Mouse (Mus musculus): ENCODE data around the gene Immp2l. TPM values are rescaled to one million over a fixed set of nuclear protein-coding genes. Genes with fewer than 3 reads are reported as not detected.

Gene Immp2l
- polyA plus RNA-seq, 1 experiment from 2014 or later: 7.0 TPM

DNA sequence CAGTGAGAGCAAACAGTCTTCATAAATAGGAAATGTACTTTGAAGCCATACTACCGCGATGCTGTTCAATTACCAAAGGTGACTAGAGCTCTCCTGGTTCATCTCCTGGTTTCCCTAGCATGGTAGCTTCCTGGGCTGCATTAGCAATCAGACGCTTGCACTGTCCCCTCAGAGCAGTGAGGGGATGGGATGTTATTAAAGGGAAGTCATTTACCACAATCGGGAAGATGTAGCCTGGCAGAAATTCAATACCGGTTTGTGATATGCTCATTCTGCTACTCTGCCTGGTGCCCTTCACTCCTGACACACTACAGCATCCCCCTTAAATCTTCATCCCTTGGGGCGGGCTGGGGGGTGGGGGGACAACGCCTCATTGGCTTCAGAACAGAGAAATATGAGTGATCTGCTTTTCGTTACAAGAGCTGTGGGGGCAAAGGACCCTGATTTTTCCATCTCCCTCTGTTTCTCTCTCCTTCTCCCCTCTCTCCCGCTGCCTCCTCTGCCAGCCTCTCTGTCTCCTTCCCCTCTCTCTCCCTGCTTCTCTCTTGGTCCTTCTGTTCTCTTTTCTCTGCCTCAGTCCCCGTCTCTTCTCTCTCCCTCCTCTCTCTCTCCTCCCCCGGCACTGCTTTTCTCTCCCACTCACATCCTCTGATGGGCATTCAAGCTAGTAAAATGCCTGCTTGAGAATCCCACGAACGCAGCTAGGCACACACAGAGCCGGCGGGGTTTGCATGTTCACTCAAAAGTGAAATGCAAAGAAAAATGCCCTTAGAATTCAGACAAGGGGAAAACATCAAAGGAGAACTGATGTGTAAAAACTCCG, 461.0 kb downstream of the Immp2l start:
- no peaks in the 10 kb centered on the region for H3K27me3 ChIP-seq (ENCODE audit: insufficient read depth, low read length)
- H3K9ac ChIP-seq (replicated peaks; ENCODE audit: low read length): peak overlapping the region; percentile 50
- 10% methylated on average over 16 of the region's 16 CpGs for WGBS
- H3K36me3 ChIP-seq (ENCODE audit: insufficient read depth, low read length): no peaks in the 10 kb centered on the region
- peak overlapping the region; percentile 46 for H3K4me3 ChIP-seq (ENCODE audit: low read length)
- H3K4me1 ChIP-seq (ENCODE audit: insufficient read depth, low read length): peaks cover 23% of the 10 kb centered on the region; the same call in 1 of the 2 replicates
- ATAC-seq (ENCODE audit: low FRiP score, low TSS enrichment): 0 out of 2 replicates have a peak, but pooled peaks have one; percentile 46
- H3K4me2 ChIP-seq (replicated peaks; ENCODE audit: low read depth, low read length): peak overlapping the region; percentile 65
- no peak overlapping the region for H3K27ac ChIP-seq (ENCODE audit: low read length)
- H3K9me3 ChIP-seq (ENCODE audit: low read length): no peaks in the 10 kb centered on the region

DNA sequence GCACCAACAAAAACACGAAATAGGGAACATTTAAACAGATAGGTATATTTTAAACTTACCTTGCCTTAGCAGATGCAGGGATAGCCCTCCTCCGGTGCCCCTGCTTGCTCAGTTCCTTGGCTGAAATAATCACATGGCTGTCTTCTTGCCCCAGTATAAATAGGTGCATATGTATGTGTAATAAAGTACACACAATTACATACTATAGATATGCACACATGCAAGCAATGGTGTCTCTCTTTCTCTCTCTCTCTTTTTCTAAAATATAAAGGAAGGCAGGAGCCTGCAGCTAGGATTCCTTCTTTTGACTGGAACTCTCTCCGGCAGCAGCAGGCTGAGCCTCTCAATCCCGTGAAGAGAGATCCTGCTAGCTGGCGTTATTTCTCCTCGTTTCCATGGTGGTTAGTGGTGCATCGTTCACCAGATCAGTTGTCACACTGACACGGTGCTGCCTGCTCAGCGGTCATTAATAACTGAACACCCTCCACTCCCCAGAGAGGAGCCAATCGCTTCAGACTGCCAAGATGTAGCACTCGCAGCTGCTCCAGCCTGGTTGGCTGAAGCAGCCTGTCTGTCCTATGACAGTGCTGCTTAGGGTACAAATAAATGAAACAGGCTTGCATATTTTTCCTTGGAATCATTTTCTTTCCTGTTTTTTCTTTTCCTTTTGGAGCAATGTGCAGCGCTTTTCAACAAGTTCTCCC, 461.8 kb downstream of the Immp2l start:
- peak overlapping the region; percentile 46 for H3K4me3 ChIP-seq (ENCODE audit: low read length)
- ATAC-seq (ENCODE audit: low FRiP score, low TSS enrichment): peak; percentile 89
- whole genome bisulfite sequencing: 6% methylated on average over 12 of the region's 12 CpGs
- peak overlapping the region; percentile 65 for H3K4me2 ChIP-seq (replicated peaks; ENCODE audit: low read depth, low read length)
- H3K27me3 ChIP-seq (ENCODE audit: insufficient read depth, low read length): no peaks in the 10 kb centered on the region
- peaks cover 23% of the 10 kb centered on the region; the same call in 1 of the 2 replicates for H3K4me1 ChIP-seq (ENCODE audit: insufficient read depth, low read length)
- no peaks in the 10 kb centered on the region for H3K36me3 ChIP-seq (ENCODE audit: insufficient read depth, low read length)
- peak overlapping the region; percentile 22; the same call in 1 of the 2 replicates for H3K9ac ChIP-seq (replicated peaks; ENCODE audit: low read length)
- H3K27ac ChIP-seq (ENCODE audit: low read length): no peak overlapping the region
- H3K9me3 ChIP-seq (ENCODE audit: low read length): no peaks in the 10 kb centered on the region

DNA sequence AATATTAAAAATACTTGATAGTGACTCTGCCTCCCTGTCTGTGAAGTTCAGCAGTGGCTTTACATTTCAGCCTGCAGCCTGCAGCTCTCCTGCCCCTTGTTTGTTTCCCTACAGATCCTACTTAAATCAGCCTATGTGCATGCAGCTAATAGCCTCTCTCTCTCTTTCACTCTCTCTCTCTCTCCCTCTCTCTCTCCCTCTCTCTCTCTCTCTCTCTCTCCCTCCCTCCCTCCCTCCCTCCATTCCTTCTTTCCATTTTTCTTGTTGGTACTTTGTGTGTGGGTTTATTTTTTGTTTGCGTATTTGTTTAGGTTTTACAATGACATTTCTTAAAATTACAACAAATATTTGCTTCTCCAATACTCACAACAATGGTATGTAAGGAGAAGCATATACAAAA, 462.4 kb downstream of the Immp2l start, which contains the start of gene Lrrn3:
TSS of gene Lrrn3 (minus strand) at position 101 of the 400 bp plus-strand sequence.
- Histone ChIP-seq H3K4me1 (ENCODE audit: insufficient read depth, low read length) (peaks cover 23% of the 10 kb centered on the region; the same call in 1 of the 2 replicates), H3K9ac (replicated peaks; ENCODE audit: low read length) (peak within 1 kb of the TSS; percentile 50), H3K4me2 (replicated peaks; ENCODE audit: low read depth, low read length) (peak within 1 kb of the TSS; percentile 65), H3K36me3 (ENCODE audit: insufficient read depth, low read length) (no peaks in the 10 kb centered on the region), H3K4me3 (ENCODE audit: low read length) (peak within 1 kb of the TSS; percentile 46), H3K27ac (ENCODE audit: low read length) (no peak within 1 kb of the TSS), H3K27me3 (ENCODE audit: insufficient read depth, low read length) (no peaks in the 10 kb centered on the region), H3K9me3 (ENCODE audit: low read length) (no peaks in the 10 kb centered on the region)
- WGBS: 100% methylated on average over 1 of the region's 1 CpGs
- ATAC-seq (ENCODE audit: low FRiP score, low TSS enrichment): no peak

DNA sequence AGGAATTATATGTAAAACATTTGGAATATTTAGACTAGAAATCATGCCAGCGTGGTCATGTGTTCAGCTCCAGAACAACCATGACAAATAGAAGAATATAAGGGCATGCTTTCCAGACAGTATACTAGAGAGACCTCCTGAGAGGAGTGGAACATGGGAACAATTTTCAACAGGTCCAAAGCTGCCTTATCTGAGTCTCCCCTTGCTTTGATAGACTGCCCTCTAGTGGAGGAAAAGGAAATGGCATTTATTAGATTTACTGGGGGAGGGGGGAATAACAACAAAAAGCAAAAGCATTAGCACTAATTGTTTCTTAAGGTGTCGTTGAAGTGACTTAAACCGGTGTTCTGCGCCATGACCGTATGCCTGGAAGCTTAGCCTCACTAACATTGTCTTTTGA, 463.1 kb downstream of the Immp2l start:
- H3K36me3 ChIP-seq (ENCODE audit: insufficient read depth, low read length): no peaks in the 10 kb centered on the region
- ATAC-seq (ENCODE audit: low FRiP score, low TSS enrichment): peak; percentile 67; the same call in 1 of the 2 replicates
- no peak overlapping the region for H3K9ac ChIP-seq (replicated peaks; ENCODE audit: low read length)
- H3K4me2 ChIP-seq (replicated peaks; ENCODE audit: low read depth, low read length): no peak overlapping the region
- WGBS: 25% methylated on average over 5 of the region's 5 CpGs
- H3K9me3 ChIP-seq (ENCODE audit: low read length): no peaks in the 10 kb centered on the region
- H3K27ac ChIP-seq (ENCODE audit: low read length): no peak overlapping the region
- no peaks in the 10 kb centered on the region for H3K27me3 ChIP-seq (ENCODE audit: insufficient read depth, low read length)
- H3K4me1 ChIP-seq (ENCODE audit: insufficient read depth, low read length): peaks cover 23% of the 10 kb centered on the region; the same call in 1 of the 2 replicates
- no peak overlapping the region for H3K4me3 ChIP-seq (ENCODE audit: low read length)

DNA sequence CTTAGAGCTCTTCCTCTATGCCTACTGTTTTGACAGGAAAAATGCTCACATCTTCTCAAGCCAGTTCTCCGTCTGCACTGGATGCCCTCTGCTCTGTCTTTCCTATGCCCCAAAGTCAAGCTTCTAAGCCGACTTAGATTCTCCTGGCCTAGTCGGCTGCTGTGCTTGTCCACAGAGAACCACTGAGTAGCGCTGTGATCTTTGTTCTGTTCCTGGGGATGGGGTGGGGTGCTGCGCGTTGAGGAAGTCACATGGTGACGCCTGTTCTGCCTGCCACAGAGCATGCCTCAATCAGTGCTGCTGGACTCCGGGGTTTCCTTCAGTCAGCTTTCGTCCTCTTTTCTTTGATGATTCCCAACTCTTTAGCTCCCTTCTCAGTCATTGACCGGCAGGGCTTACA, 470.7 kb downstream of the Immp2l start:
- no peaks in the 10 kb centered on the region for H3K27me3 ChIP-seq (ENCODE audit: insufficient read depth, low read length)
- ATAC-seq (ENCODE audit: low FRiP score, low TSS enrichment): no peak
- no peaks in the 10 kb centered on the region for H3K36me3 ChIP-seq (ENCODE audit: insufficient read depth, low read length)
- 59% methylated on average over 10 of the region's 10 CpGs for WGBS
- no peak overlapping the region for H3K4me2 ChIP-seq (replicated peaks; ENCODE audit: low read depth, low read length)
- no peaks in the 10 kb centered on the region for H3K4me1 ChIP-seq (ENCODE audit: insufficient read depth, low read length)
- no peaks in the 10 kb centered on the region for H3K9me3 ChIP-seq (ENCODE audit: low read length)
- H3K4me3 ChIP-seq (ENCODE audit: low read length): no peak overlapping the region
- no peak overlapping the region for H3K27ac ChIP-seq (ENCODE audit: low read length)
- H3K9ac ChIP-seq (replicated peaks; ENCODE audit: low read length): no peak overlapping the region

DNA sequence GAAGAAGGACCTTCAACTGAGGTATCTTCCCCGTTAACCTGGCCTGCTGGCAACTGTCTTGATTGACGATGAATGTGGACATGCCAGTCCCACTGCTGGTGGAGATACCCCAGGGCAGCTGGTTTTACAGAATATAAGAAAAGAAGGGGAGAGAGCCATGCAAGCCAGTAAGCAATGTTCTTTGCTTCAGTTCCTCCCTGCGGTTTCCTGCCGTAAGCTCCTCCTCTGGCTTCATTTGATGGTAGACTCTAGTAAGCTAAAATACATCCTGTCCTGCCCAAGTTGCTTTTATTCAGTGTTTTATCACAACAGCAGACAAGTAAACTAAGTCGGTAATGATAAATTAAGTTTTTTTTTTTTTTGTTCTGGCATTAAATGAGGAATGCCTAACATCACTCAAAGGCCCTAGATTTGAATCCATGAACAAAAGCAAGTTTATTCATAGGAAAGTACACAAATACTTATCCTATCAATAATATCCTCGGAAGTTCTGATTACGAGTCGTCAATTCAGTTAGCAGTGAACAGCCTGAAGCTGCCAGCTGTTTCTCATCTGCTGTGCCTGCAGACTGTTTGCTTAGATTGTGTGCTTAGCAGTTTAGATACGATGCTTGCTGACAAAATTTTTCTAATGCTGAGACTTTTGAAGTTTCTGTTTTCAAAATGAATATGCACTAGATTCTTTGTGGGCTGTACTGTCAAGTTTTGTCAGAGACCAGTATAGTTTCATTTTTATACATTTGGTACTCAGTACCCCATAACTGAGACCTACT, 476.3 kb downstream of the Immp2l start:
- H3K4me1 ChIP-seq (ENCODE audit: insufficient read depth, low read length): no peaks in the 10 kb centered on the region
- no peak overlapping the region for H3K27ac ChIP-seq (ENCODE audit: low read length)
- no peak for ATAC-seq (ENCODE audit: low FRiP score, low TSS enrichment)
- H3K9ac ChIP-seq (replicated peaks; ENCODE audit: low read length): no peak overlapping the region
- no peaks in the 10 kb centered on the region for H3K9me3 ChIP-seq (ENCODE audit: low read length)
- H3K27me3 ChIP-seq (ENCODE audit: insufficient read depth, low read length): no peaks in the 10 kb centered on the region
- H3K4me2 ChIP-seq (replicated peaks; ENCODE audit: low read depth, low read length): no peak overlapping the region
- 64% methylated on average over 9 of the region's 9 CpGs for WGBS
- no peaks in the 10 kb centered on the region for H3K36me3 ChIP-seq (ENCODE audit: insufficient read depth, low read length)
- no peak overlapping the region for H3K4me3 ChIP-seq (ENCODE audit: low read length)

DNA sequence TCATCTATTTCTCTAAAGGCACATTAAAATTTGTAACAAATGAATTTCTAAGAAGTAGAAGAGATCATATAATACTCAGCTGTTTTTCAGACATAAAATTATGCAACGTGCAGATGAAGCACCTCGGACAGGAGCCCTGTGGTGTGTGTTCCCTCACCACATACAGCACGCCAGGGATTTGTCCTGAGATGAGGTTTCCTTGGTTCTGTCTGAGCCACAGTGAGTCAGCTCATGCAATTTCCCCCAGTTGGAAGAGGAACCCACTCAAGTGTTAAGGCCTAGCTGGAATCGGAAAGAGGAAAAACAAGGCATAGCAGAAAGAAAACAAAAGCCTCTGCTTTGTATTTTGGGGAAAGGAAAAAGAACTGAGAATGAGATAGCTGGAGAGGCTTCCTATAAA, 484.7 kb downstream of the Immp2l start:
- H3K4me1 ChIP-seq (ENCODE audit: insufficient read depth, low read length): no peaks in the 10 kb centered on the region
- H3K4me3 ChIP-seq (ENCODE audit: low read length): no peak overlapping the region
- no peaks in the 10 kb centered on the region for H3K27me3 ChIP-seq (ENCODE audit: insufficient read depth, low read length)
- no peak overlapping the region for H3K4me2 ChIP-seq (replicated peaks; ENCODE audit: low read depth, low read length)
- no peak for ATAC-seq (ENCODE audit: low FRiP score, low TSS enrichment)
- 78% methylated on average over 4 of the region's 4 CpGs for WGBS
- H3K9me3 ChIP-seq (ENCODE audit: low read length): no peaks in the 10 kb centered on the region
- H3K27ac ChIP-seq (ENCODE audit: low read length): no peak overlapping the region
- no peaks in the 10 kb centered on the region for H3K36me3 ChIP-seq (ENCODE audit: insufficient read depth, low read length)
- no peak overlapping the region for H3K9ac ChIP-seq (replicated peaks; ENCODE audit: low read length)

DNA sequence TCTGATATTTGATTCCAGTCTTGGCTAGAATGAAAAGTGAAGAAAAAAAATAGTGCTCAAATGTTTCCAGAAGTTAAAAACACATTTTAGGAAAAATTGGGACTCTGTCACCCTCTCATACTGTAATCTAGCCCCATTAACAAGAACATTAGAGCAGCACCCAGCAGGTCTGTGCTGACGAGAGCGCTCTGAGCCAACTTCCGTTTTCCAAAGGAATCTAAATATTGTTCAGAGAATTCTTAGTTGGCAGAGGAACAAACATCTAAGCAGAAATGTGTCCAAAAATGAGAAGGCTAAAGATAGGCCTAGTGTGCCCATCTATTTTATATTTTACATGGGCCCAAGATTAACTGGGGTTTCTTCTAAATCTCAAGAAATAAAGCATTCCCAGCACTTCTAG, 486.7 kb downstream of the Immp2l start:
- no peak for ATAC-seq (ENCODE audit: low FRiP score, low TSS enrichment)
- H3K36me3 ChIP-seq (ENCODE audit: insufficient read depth, low read length): no peaks in the 10 kb centered on the region
- H3K9ac ChIP-seq (replicated peaks; ENCODE audit: low read length): no peak overlapping the region
- no peak overlapping the region for H3K4me3 ChIP-seq (ENCODE audit: low read length)
- H3K9me3 ChIP-seq (ENCODE audit: low read length): no peaks in the 10 kb centered on the region
- no peak overlapping the region for H3K27ac ChIP-seq (ENCODE audit: low read length)
- H3K4me1 ChIP-seq (ENCODE audit: insufficient read depth, low read length): no peaks in the 10 kb centered on the region
- 88% methylated on average over 3 of the region's 3 CpGs for WGBS
- no peak overlapping the region for H3K4me2 ChIP-seq (replicated peaks; ENCODE audit: low read depth, low read length)
- no peaks in the 10 kb centered on the region for H3K27me3 ChIP-seq (ENCODE audit: insufficient read depth, low read length)

DNA sequence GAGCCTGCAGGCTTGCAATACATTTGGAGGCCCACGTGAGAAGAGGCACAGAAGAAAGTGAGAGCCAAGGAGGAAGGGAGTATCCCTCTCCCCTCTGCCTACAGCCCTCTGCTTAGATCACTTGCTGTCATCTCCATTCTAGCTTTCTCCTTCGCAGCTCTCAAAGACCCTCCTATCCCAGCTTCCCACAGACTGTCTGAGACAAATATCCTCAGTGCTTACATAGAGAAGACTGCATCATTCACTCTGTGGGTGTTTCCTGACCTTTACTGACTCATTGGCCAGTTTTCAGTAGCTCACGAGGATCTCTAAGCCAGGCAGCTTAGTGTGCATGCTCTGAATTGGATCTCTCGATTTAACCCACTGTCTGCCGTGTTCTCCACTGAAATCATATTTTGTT, 495.0 kb downstream of the Immp2l start:
- Histone ChIP-seq H3K4me3 (ENCODE audit: low read length) (no peak overlapping the region), H3K27ac (ENCODE audit: low read length) (no peak overlapping the region), H3K9ac (replicated peaks; ENCODE audit: low read length) (no peak overlapping the region), H3K36me3 (ENCODE audit: insufficient read depth, low read length) (no peaks in the 10 kb centered on the region), H3K9me3 (ENCODE audit: low read length) (no peaks in the 10 kb centered on the region), H3K4me2 (replicated peaks; ENCODE audit: low read depth, low read length) (no peak overlapping the region), H3K4me1 (ENCODE audit: insufficient read depth, low read length) (no peaks in the 10 kb centered on the region), H3K27me3 (ENCODE audit: insufficient read depth, low read length) (no peaks in the 10 kb centered on the region)
- ATAC-seq (ENCODE audit: low FRiP score, low TSS enrichment): no peak
- WGBS: 58% methylated on average over 5 of the region's 5 CpGs
